Mouse (Mus musculus) stomach, postnatal 0 days (tissue): ENCODE data around the gene Tsc22d1.

Experiments used
- CTCF ChIP-seq: IDR thresholded peaks from 2 replicates; pipeline ENCODE4 v1.5.1; 2016; ENCODE audit warnings: antibody characterized with exemption, low read depth, mild to moderate bottlenecking, moderate library complexity
- EP300 ChIP-seq: optimal IDR thresholded peaks from 2 replicates; pipeline ENCODE3; 2016; ENCODE audit warnings: antibody characterized with exemption

GRCm38 (mm10) chr14:76416366-76417040 is 1.7 kb downstream of the Tsc22d1 start:
- TF ChIP-seq CTCF (peak; percentile 33; the same call in 1 of the 2 replicates), EP300 (no peak)
